Mouse (Mus musculus): Measurements from ENCODE around the gene Arap2. TPM values are rescaled to one million over a fixed set of nuclear protein-coding genes. Genes with fewer than 3 reads are reported as not detected.

Arap2 gene
- polyA plus RNA-seq (2014; fragmentation: Illumina TruSeq; extraction: RNeasy Lipid Tissue Mini Kit (QIAGEN cat#74804)), result 28.5 TPM

DNA sequence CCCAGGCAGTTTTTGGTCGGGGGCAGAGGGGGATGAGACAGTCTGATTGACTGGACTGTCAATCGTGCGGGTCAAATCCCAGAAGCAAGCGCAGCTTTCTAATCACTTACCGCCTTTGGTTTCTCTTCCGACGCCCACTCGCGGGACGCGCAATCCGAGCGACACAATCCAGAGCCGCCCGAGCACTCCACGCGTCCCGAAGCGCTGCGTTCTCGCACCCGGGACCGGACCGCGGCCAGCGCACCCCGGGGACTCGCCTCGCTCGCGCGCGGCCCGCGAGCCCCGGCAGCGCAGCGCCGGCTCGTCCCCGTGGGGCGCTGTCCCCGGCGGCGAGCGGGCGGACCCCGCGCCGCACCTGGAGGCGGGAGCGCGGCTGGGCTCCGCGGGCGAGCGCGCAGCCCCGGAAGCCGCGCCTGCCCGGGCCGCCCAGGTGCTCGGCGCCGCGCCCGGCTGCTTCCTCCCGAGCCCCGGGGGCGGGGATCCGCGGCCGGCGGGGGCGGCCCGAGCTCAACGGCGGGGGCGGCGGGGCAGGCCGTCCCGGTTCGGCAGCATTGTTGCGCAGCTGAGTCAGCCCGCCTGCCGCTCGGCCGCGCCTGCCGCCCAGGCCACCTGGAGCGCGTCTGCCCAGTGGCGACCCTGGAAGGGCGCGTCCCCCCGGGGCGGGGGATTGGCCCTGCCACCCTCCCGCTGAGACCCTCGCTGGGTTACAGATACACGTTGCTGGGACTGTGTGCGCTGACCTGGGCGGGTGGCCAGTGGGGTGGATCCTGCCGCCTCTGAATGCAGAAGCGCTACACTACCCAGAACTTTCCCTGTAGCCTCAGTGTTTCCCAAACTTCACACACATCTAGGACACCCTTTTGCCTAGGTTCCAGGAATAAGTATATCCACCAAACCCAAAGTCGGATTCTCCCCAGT, at the start of gene Arap2:
Arap2 (minus strand) TSS at position 376 of the 918 bp plus-strand sequence.

DNA sequence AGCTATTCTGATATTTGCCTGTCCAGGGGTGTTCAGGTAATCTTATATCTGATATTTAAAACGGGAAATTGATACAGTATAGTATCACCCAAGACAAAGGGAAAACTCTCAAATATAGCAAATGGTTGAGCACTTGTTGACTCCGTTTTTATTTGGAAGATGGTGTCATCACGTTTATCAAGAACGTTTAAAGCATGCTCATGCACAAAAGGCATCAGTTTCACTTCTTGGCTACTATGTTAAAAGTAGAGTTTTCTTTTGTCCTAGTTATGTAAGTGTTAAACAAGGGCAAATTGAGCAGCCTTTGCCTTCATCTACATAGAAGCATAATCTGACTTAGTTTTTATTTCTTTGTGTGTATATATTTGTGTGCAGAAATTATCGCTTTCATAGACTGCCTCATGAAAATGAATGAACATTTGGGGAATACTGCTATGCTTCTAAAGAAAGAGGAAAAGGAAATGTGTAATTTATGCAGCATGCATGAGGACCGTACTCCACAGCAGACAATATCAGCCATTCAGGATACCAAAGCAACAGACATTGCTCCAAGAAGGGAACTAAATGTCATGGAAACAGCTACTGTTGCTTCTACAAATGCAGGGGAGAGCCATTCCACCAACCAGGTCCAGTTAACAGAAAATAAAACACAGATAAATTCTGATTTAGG, 47.6 kb upstream of the Arap2 start, which contains the start of gene Dthd1:
Dthd1 (plus strand) TSS at position 422 of the 670 bp plus-strand sequence.

Other genes with a start within 250 kb of the Arap2 start
- gene Dthd1, start 47.7 kb upstream of the Arap2 start, polyA plus RNA-seq (2014; fragmentation: Illumina TruSeq; extraction: RNeasy Lipid Tissue Mini Kit (QIAGEN cat#74804)), result 1.6 TPM

Measured in ovary, adult 10 weeks (tissue).